Mouse (Mus musculus) lung, embryonic 14.5 days (tissue): ENCODE results near the gene Gtf2h3. TPM values are rescaled to one million over a fixed set of nuclear protein-coding genes. Genes with fewer than 3 reads are reported as not detected.

Experiments
- ATAC-seq: fragments of 200-750 bp; cut with Nextera tagmentation; 2 replicates; pipeline ENCODE4 v1.8.0; 2017; ENCODE audit warnings: mild to moderate bottlenecking, moderate TSS enrichment, moderate library complexity; ENCODE audit not compliant: insufficient read depth
- DNase-seq: peaks from one replicate; pipeline ENCODE4 v3.0.0-alpha.2; 2015
- H3K27ac ChIP-seq: fragments of 300-500 bp; sonication (generic); 2 replicates; pipeline ENCODE4 v1.5.1; 2014; ENCODE audit warnings: low read depth, mild to moderate bottlenecking, moderate library complexity
- H3K27me3 ChIP-seq: fragments of 300-500 bp; sonication (generic); 2 replicates; pipeline ENCODE4 v1.6.1; 2014; ENCODE audit warnings: low read length, control low read depth; ENCODE audit not compliant: insufficient read depth
- H3K36me3 ChIP-seq: fragments of 300-500 bp; sonication (generic); 2 replicates; pipeline ENCODE4 v1.6.1; 2014; ENCODE audit warnings: control low read depth; ENCODE audit not compliant: insufficient read depth
- H3K4me1 ChIP-seq: fragments of 300-500 bp; sonication (generic); 2 replicates; pipeline ENCODE4 v1.6.1; 2014; ENCODE audit warnings: antibody characterized with exemption, control low read depth; ENCODE audit not compliant: insufficient read depth
- H3K4me2 ChIP-seq: fragments of 300-500 bp; sonication (generic); 2 replicates; pipeline ENCODE4 v1.6.1; 2014; ENCODE audit warnings: mild to moderate bottlenecking
- H3K4me3 ChIP-seq: fragments of 300-500 bp; sonication (generic); 2 replicates; pipeline ENCODE4 v1.5.1; 2014; ENCODE audit warnings: low read depth, low read length
- H3K9ac ChIP-seq: fragments of 300-500 bp; sonication (generic); 2 replicates; pipeline ENCODE4 v1.6.1; 2014
- H3K9me3 ChIP-seq: fragments of 300-500 bp; sonication (generic); 2 replicates; pipeline ENCODE4 v1.6.1; 2016; ENCODE audit warnings: low read depth, low read length, control low read depth
- CTCF ChIP-seq: IDR thresholded peaks from 2 replicates; pipeline ENCODE4 v1.5.1; 2016; ENCODE audit warnings: antibody characterized with exemption, low read depth
- WGBS: fragments of 180-500 bp; shearing (Covaris S2); extraction: QIAGEN DNeasy Blood & Tissue Kit; methylation state at CpG from one replicate; pipeline ENCODE4 v1.1.7; 2014; 5-methylcytosine and 5-hydroxymethylcytosine counted together
- polyA plus RNA-seq: library from polyadenylated mRNA; unstranded; fragments of >200 nt; fragmentation: Nextera tagmentation; extraction: Ambion mirVana; gene quantifications from 2 replicates; pipeline ENCODE4 v1.2.1, GENCODE M21; 2014

Gene Gtf2h3
- polyA plus RNA-seq, 1 experiment from 2014 or later, result 71.0 TPM

DNA sequence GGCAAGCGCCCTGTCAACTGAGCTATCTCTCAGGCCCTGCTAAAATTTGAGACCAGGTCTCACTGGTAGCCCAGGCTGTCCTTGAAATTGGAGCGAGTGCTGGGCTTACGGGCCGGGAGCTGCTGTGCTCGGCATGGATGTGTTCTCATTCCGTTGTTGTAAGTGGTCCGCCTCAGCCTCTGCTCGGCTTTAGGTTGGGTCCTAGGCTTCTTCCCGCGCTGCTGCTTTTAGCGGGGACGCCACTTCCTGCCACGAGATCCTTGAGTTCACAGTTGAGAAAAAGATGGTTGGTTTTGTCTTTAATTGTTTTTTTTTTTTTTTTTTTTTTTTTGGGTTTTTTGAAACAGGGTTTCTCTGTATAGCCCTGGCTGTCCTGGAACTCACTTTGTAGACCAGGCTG is 58.9 kb downstream of the Gtf2h3 start:
- ATAC-seq (no peak), DNase-seq (no peak)
- H3K27me3 ChIP-seq, result no peaks in the 10 kb centered on the region
- no peak overlapping the region for H3K27ac ChIP-seq
- TF ChIP-seq CTCF, result no peak
- peaks cover 89% of the 10 kb centered on the region for H3K36me3 ChIP-seq
- H3K4me3 ChIP-seq, result no peak overlapping the region
- H3K9ac ChIP-seq, result no peak overlapping the region
- 94% methylated on average over 13 of the region's 13 CpGs for WGBS
- H3K4me1 ChIP-seq, result no peaks in the 10 kb centered on the region
- H3K9me3 ChIP-seq, result no peaks in the 10 kb centered on the region
- H3K4me2 ChIP-seq, result no peak overlapping the region

Other genes starting within 250 kb of the Gtf2h3 start
- gene Cdk2ap1, start 216.1 kb upstream of the Gtf2h3 start, polyA plus RNA-seq, result 193 and 259 TPM in 2 replicates
- 85.6 and 88.6 TPM in 2 replicates for gene Sbno1, start 153.1 kb upstream of the Gtf2h3 start, polyA plus RNA-seq
- gene Kmt5a, start 139.2 kb upstream of the Gtf2h3 start, polyA plus RNA-seq, result 87.7 and 97.5 TPM in 2 replicates
- 28.7 and 29.2 TPM in 2 replicates for gene Rilpl2, start 100.8 kb upstream of the Gtf2h3 start, polyA plus RNA-seq
- gene Snrnp35, start 96.0 kb upstream of the Gtf2h3 start, polyA plus RNA-seq, result 10.7 and 10.8 TPM in 2 replicates
- 20.3 and 21.1 TPM in 2 replicates for gene Rilpl1, start 47.7 kb upstream of the Gtf2h3 start, polyA plus RNA-seq
- gene Tmed2, start 38.4 kb upstream of the Gtf2h3 start, polyA plus RNA-seq, result 588 and 646 TPM in 2 replicates
- 12.7 and 14.1 TPM in 2 replicates for gene Ddx55, start 26.3 kb upstream of the Gtf2h3 start, polyA plus RNA-seq
- 78.0 and 81.6 TPM in 2 replicates for gene Eif2b1, start within 50 bp of the Gtf2h3 start, polyA plus RNA-seq
- 41.6 and 47.0 TPM in 2 replicates for gene Atp6v0a2, start 49.4 kb downstream of the Gtf2h3 start, polyA plus RNA-seq
- 0.05 and 0.07 TPM in 2 replicates for gene Dnah10, start 145.9 kb downstream of the Gtf2h3 start, polyA plus RNA-seq